20 mouse cellular contexts compared by ENCODE assay signal in genomic region chr9:14753947-14754346, GRCm38 (mm10). TPM values are rescaled to one million over a fixed set of nuclear protein-coding genes. Genes with fewer than 3 reads are reported as not detected.
DNase-seq lines count a peak whose midpoint lies in the region; ATAC-seq and TF ChIP-seq lines count a peak whose summit lies in the region.
"Had no signal": no experiment of that assay in that cellular context is flagged by ENCODE, and none has a peak within 500 bp of the region (broad histone marks: within the 10 kb centered on the region; RNA-seq: fewer than 3 reads in every experiment).

No protein-coding gene starts in this region.

- peak; percentile 55 for ATAC-seq in intestine, embryonic 16.5 days
- ATAC-seq in stomach, postnatal 0 days (ENCODE audit: low FRiP score, low TSS enrichment) = peak; percentile 68
- ATAC-seq: forebrain, embryonic 13.5 days; forebrain, embryonic 15.5 days had no signal

- peaks cover 15% of the 10 kb centered on the region for H3K4me1 ChIP-seq in intestine, embryonic 16.5 days (ENCODE audit: control insufficient read depth, insufficient read depth, low read length)
- H3K4me1 ChIP-seq in small intestine, adult 2 months (ENCODE audit: control insufficient read depth, insufficient read depth, insufficient read length, low read length) = peaks cover 25% of the 10 kb centered on the region
- peaks cover 2% of the 10 kb centered on the region; the same call in 1 of the 2 replicates for H3K4me1 ChIP-seq in stomach, postnatal 0 days (replicated peaks; ENCODE audit: control insufficient read depth, insufficient read depth)

- no peaks in the 10 kb centered on the region for H3K27me3 ChIP-seq in intestine, embryonic 16.5 days (replicated peaks; ENCODE audit: control insufficient read depth, insufficient read depth, low read length)
- H3K27me3 ChIP-seq in small intestine, adult 2 months (ENCODE audit: control insufficient read depth, insufficient read depth, low read length) = no peaks in the 10 kb centered on the region
- no peaks in the 10 kb centered on the region for H3K27me3 ChIP-seq in stomach, postnatal 0 days (ENCODE audit: control insufficient read depth, insufficient read depth, low read length)

- no peak for TF ChIP-seq CTCF in small intestine, adult 2 months (IDR thresholded peaks at IDR 0.05; ENCODE audit: extremely low read depth, insufficient read length, insufficient replicate concordance, low read depth, low read length)
- no peak for TF ChIP-seq CTCF in stomach, postnatal 0 days (IDR thresholded peaks at IDR 0.05; ENCODE audit: low read depth)

- H3K27ac ChIP-seq in intestine, embryonic 16.5 days (ENCODE audit: low read length) = 0 out of 2 replicates have a peak overlapping the region, but pooled peaks have one; percentile 4
- peak overlapping the region; percentile 79 for H3K27ac ChIP-seq in small intestine, adult 2 months (ENCODE audit: insufficient read depth, low read depth, low read length)
- peak overlapping the region; percentile 74 for H3K27ac ChIP-seq in stomach, postnatal 0 days (replicated peaks)
- H3K27ac ChIP-seq: embryonic facial prominence, embryonic 10.5 days; embryonic facial prominence, embryonic 12.5 days; forebrain, embryonic 13.5 days; forebrain, embryonic 15.5 days had no signal

- no peak overlapping the region for H3K4me3 ChIP-seq in intestine, embryonic 16.5 days (ENCODE audit: low read length)
- H3K4me3 ChIP-seq in small intestine, adult 2 months (ENCODE audit: low read depth, low read length) = no peak overlapping the region
- no peak overlapping the region for H3K4me3 ChIP-seq in stomach, postnatal 0 days (ENCODE audit: low read depth, low read length)
- H3K4me3 ChIP-seq: embryonic facial prominence, embryonic 10.5 days; embryonic facial prominence, embryonic 12.5 days; forebrain, embryonic 13.5 days; forebrain, embryonic 15.5 days had no signal

- TF ChIP-seq POLR2A in small intestine, adult 2 months (IDR thresholded peaks at IDR 0.05; ENCODE audit: low read depth, low read length) = no peak

- DNase-seq in stomach, postnatal 0 days (ENCODE audit: low spot score) = no peak
- DNase-seq in urinary bladder, postnatal 36 days (ENCODE audit: low spot score in 2 of 2) = no peak
- DNase-seq in cerebellum, adult 11 months = no peak
- DNase-seq in thymus, postnatal 10 days (ENCODE audit: low spot score in 2 of 2) = no peak
- DNase-seq: adrenal gland, adult 2 months; adrenal gland, postnatal 10 days; adrenal gland, postnatal 25 days; cerebellum, adult 11-12 months; cerebellum, adult 2 months; cerebellum, adult 9-10 months; cerebellum, postnatal 10 days; cerebellum, postnatal 25 days had no signal

- no peak overlapping the region for H3K4me2 ChIP-seq in intestine, embryonic 16.5 days (ENCODE audit: low read depth, low read length)
- no peak overlapping the region for H3K4me2 ChIP-seq in stomach, postnatal 0 days (replicated peaks; ENCODE audit: low read depth)
- H3K4me2 ChIP-seq: embryonic facial prominence, embryonic 12.5 days; forebrain, embryonic 13.5 days; forebrain, embryonic 15.5 days had no signal

- no peaks in the 10 kb centered on the region for H3K36me3 ChIP-seq in intestine, embryonic 16.5 days (ENCODE audit: control insufficient read depth, insufficient read depth, low read length)
- H3K36me3 ChIP-seq in small intestine, adult 2 months (ENCODE audit: control insufficient read depth, insufficient read depth, low read length) = no peaks in the 10 kb centered on the region
- no peaks in the 10 kb centered on the region for H3K36me3 ChIP-seq in stomach, postnatal 0 days (ENCODE audit: control insufficient read depth, insufficient read depth, low read length)
- H3K36me3 ChIP-seq: embryonic facial prominence, embryonic 10.5 days; embryonic facial prominence, embryonic 12.5 days; forebrain, embryonic 15.5 days had no signal

- TF ChIP-seq EP300 in stomach, postnatal 0 days (optimal IDR thresholded peaks at IDR 0.05) = no peak

- no peaks in the 10 kb centered on the region for H3K9me3 ChIP-seq in intestine, embryonic 16.5 days (ENCODE audit: control insufficient read depth, low read length)
- no peaks in the 10 kb centered on the region for H3K9me3 ChIP-seq in stomach, postnatal 0 days (ENCODE audit: control insufficient read depth, low read length)
- H3K9me3 ChIP-seq: embryonic facial prominence, embryonic 10.5 days; embryonic facial prominence, embryonic 12.5 days; forebrain, embryonic 13.5 days; forebrain, embryonic 15.5 days had no signal

- no peak overlapping the region for H3K9ac ChIP-seq in intestine, embryonic 16.5 days (ENCODE audit: low read depth, low read length)
- no peak overlapping the region for H3K9ac ChIP-seq in stomach, postnatal 0 days (ENCODE audit: low read length)
- H3K9ac ChIP-seq: embryonic facial prominence, embryonic 12.5 days; forebrain, embryonic 13.5 days; forebrain, embryonic 15.5 days had no signal

RNA-seq across cellular contexts. Expression of gene Fut4, which starts 1.8 kb away (rescaled TPM):
- 4.6 and 5.2 TPM in 2 replicates for polyA plus RNA-seq in intestine, embryonic 16.5 days (2015; fragmentation: Nextera tagmentation; extraction: Ambion mirVana)
- 12.8 and 15.8 TPM in 2 replicates for polyA plus RNA-seq in small intestine, adult 2 months (2012; rRNA removed)
- polyA plus RNA-seq in stomach, postnatal 0 days (2015; fragmentation: Nextera tagmentation; extraction: Ambion mirVana) = 14.0 and 14.5 TPM in 2 replicates

RNA-seq across cellular contexts. Expression of gene Piwil4, which starts 13.4 kb away (rescaled TPM):
- polyA plus RNA-seq in intestine, embryonic 16.5 days (2015; fragmentation: Nextera tagmentation; extraction: Ambion mirVana) = 0.21 TPM in 2 replicates
- 0.29 and 0.71 TPM in 2 replicates for polyA plus RNA-seq in small intestine, adult 2 months (2012; rRNA removed)
- polyA plus RNA-seq in stomach, postnatal 0 days (2015; fragmentation: Nextera tagmentation; extraction: Ambion mirVana) = 0.45 and 0.53 TPM in 2 replicates
- polyA plus RNA-seq: cortical plate, adult 2 months; embryonic facial prominence, embryonic 10.5 days; forebrain, embryonic 11.5 days; forebrain, embryonic 13.5 days had no signal

RNA-seq across cellular contexts. Expression of gene 1700012B09Rik, which starts 16.9 kb away (rescaled TPM):
- polyA plus RNA-seq in intestine, embryonic 16.5 days (2015; fragmentation: Nextera tagmentation; extraction: Ambion mirVana) = not detected in 2 replicates
- polyA plus RNA-seq in small intestine, adult 2 months (2012; rRNA removed) = not detected in 2 replicates
- not detected in 2 replicates for polyA plus RNA-seq in stomach, postnatal 0 days (2015; fragmentation: Nextera tagmentation; extraction: Ambion mirVana)
- polyA plus RNA-seq: adrenal gland, adult 2 months; forebrain, embryonic 11.5 days had no signal

RNA-seq across cellular contexts. Expression of gene Mre11a, which starts 30.5 kb away (rescaled TPM):
- 16.0 and 17.3 TPM in 2 replicates for polyA plus RNA-seq in intestine, embryonic 16.5 days (2015; fragmentation: Nextera tagmentation; extraction: Ambion mirVana)
- polyA plus RNA-seq in small intestine, adult 2 months (2012; rRNA removed) = 0.47 and 1.3 TPM in 2 replicates
- 9.7 TPM in 2 replicates for polyA plus RNA-seq in stomach, postnatal 0 days (2015; fragmentation: Nextera tagmentation; extraction: Ambion mirVana)

RNA-seq across cellular contexts. Expression of gene Ankrd49, which starts 30.7 kb away (rescaled TPM):
- polyA plus RNA-seq in intestine, embryonic 16.5 days (2015; fragmentation: Nextera tagmentation; extraction: Ambion mirVana) = 38.2 and 43.4 TPM in 2 replicates
- polyA plus RNA-seq in small intestine, adult 2 months (2012; rRNA removed) = 1.5 and 2.4 TPM in 2 replicates
- polyA plus RNA-seq in stomach, postnatal 0 days (2015; fragmentation: Nextera tagmentation; extraction: Ambion mirVana) = 31.7 and 33.4 TPM in 2 replicates

Comparison
In these comparisons a context has a peak if more than half of its experiments do, and no peak if none do; other contexts are left out.
1. H3K27ac ChIP-seq: peak in every context shown above with its lines; median percentile 79 in small intestine, adult 2 months; 74 in stomach, postnatal 0 days; 4 in intestine, embryonic 16.5 days.